Mouse (Mus musculus) left cerebral cortex, postnatal 25 days (tissue): Measurements from ENCODE around the gene Lum. TPM values are rescaled to one million over a fixed set of nuclear protein-coding genes. Genes with fewer than 3 reads are reported as not detected.

Source experiments
- total RNA-seq, 2 experiments: library from RNA; stranded (reverse); gene quantifications; 2 replicates each; pipeline ENCODE4 v1.2.3; 2021

The Lum gene
- total RNA-seq, 2 experiments from 2014 or later = 1.9 to 2.7 TPM

Other genes starting within 250 kb of the Lum start
- gene Dcn, start 85.5 kb upstream of the Lum start, total RNA-seq = 10 to 100 TPM; 15.9 to 27.7 TPM
- not detected for gene Kera, start 41.8 kb downstream of the Lum start, total RNA-seq
- gene Epyc, start 78.9 kb downstream of the Lum start, total RNA-seq = under 1 TPM in 1 of 2 experiments, not detected in 1; 0.25 TPM
- not detected for gene Ccer1, start 127.9 kb downstream of the Lum start, total RNA-seq
- under 1 TPM in 1 of 2 experiments, not detected in 1; 0.37 TPM for gene C030005K15Rik, start 161.6 kb downstream of the Lum start, total RNA-seq